Mouse (Mus musculus) midbrain, postnatal 0 days (tissue): ENCODE data around the gene Tfe3. TPM values are rescaled to one million over a fixed set of nuclear protein-coding genes. Genes with fewer than 3 reads are reported as not detected.
A peak's percentile ranks its signal among the peaks of the same experiment; 100 is the strongest.

ENCODE experiments used
- ATAC-seq: fragments of 200-750 bp; cut with Nextera tagmentation; 2 replicates; pipeline ENCODE4 v1.8.0; 2017; ENCODE audit warnings: moderate number of reproducible peaks, mild to moderate bottlenecking, moderate TSS enrichment, moderate library complexity; ENCODE audit not compliant: low FRiP score
- DNase-seq: peaks from one replicate; pipeline ENCODE4 v3.0.0-alpha.2; 2015; ENCODE audit warnings: low spot score
- H3K27ac ChIP-seq: fragments of 300-500 bp; sonication (generic); 2 replicates; pipeline ENCODE4 v1.5.1; 2014; ENCODE audit warnings: low read depth, mild to moderate bottlenecking, low read length, mixed read lengths
- H3K27me3 ChIP-seq: fragments of 300-500 bp; sonication (generic); 2 replicates; pipeline ENCODE4 v1.6.1; 2014; ENCODE audit warnings: low read length, control low read depth, mixed read lengths; ENCODE audit not compliant: insufficient read depth
- H3K36me3 ChIP-seq: fragments of 300-500 bp; sonication (generic); 2 replicates; pipeline ENCODE4 v1.6.1; 2014; ENCODE audit warnings: low read length, control low read depth, mixed read lengths; ENCODE audit not compliant: insufficient read depth
- H3K4me1 ChIP-seq: fragments of 300-500 bp; sonication (generic); 2 replicates; pipeline ENCODE4 v1.6.1; 2014; ENCODE audit warnings: mild to moderate bottlenecking, control low read depth, antibody characterized with exemption, low read length, mixed read lengths; ENCODE audit not compliant: insufficient read depth
- H3K4me2 ChIP-seq: fragments of 300-500 bp; sonication (generic); 2 replicates; pipeline ENCODE4 v1.6.1; 2014; ENCODE audit warnings: low read depth, mild to moderate bottlenecking, low read length, mixed read lengths; ENCODE audit not compliant: poor library complexity, severe bottlenecking
- H3K4me3 ChIP-seq: fragments of 300-500 bp; sonication (generic); 2 replicates; pipeline ENCODE4 v1.5.1; 2014; ENCODE audit warnings: low read depth, mild to moderate bottlenecking, low read length, moderate library complexity
- H3K9ac ChIP-seq: fragments of 300-500 bp; sonication (generic); replicated peaks from 2 replicates; pipeline ENCODE4 v1.6.1; 2014; ENCODE audit warnings: mild to moderate bottlenecking, low read length, moderate library complexity, mixed read lengths; ENCODE audit not compliant: poor library complexity, severe bottlenecking
- H3K9me3 ChIP-seq: fragments of 300-500 bp; sonication (generic); 2 replicates; pipeline ENCODE4 v1.6.1; 2016; ENCODE audit warnings: low read length, control low read depth
- CTCF ChIP-seq: IDR thresholded peaks from 2 replicates; pipeline ENCODE4 v1.5.1; 2016; ENCODE audit warnings: antibody characterized with exemption, mild to moderate bottlenecking
- WGBS: fragments of 180-500 bp; shearing (Covaris S2); extraction: QIAGEN DNeasy Blood & Tissue Kit; methylation state at CpG from one replicate; pipeline ENCODE4 v1.1.7; 2014; 5-methylcytosine and 5-hydroxymethylcytosine counted together
- microRNA counts: library from miRNA; unstranded; fragments of <30 nt; microRNA quantifications from one replicate; lab custom pipeline; 2015
- microRNA-seq: library from miRNA; unstranded; fragments of <30 nt; microRNA quantifications from one replicate; pipeline ENCODE4, GENCODE M21; 2016; ENCODE audit warnings: borderline number of aligned reads
- polyA plus RNA-seq: library from polyadenylated mRNA; unstranded; fragments of >200 nt; fragmentation: Nextera tagmentation; extraction: Ambion mirVana; gene quantifications from 2 replicates; pipeline ENCODE4 v1.2.1, GENCODE M21; 2015
- total RNA-seq: library from RNA; depleted of rRNA; stranded (reverse); fragments of >200 nt; gene quantifications from 2 replicates; pipeline ENCODE4 v1.2.3, GENCODE M21; 2014; rRNA removed

The Tfe3 gene
- total and polyA plus RNA-seq, 2 experiments from 2014 or later: 21.0 TPM

DNA sequence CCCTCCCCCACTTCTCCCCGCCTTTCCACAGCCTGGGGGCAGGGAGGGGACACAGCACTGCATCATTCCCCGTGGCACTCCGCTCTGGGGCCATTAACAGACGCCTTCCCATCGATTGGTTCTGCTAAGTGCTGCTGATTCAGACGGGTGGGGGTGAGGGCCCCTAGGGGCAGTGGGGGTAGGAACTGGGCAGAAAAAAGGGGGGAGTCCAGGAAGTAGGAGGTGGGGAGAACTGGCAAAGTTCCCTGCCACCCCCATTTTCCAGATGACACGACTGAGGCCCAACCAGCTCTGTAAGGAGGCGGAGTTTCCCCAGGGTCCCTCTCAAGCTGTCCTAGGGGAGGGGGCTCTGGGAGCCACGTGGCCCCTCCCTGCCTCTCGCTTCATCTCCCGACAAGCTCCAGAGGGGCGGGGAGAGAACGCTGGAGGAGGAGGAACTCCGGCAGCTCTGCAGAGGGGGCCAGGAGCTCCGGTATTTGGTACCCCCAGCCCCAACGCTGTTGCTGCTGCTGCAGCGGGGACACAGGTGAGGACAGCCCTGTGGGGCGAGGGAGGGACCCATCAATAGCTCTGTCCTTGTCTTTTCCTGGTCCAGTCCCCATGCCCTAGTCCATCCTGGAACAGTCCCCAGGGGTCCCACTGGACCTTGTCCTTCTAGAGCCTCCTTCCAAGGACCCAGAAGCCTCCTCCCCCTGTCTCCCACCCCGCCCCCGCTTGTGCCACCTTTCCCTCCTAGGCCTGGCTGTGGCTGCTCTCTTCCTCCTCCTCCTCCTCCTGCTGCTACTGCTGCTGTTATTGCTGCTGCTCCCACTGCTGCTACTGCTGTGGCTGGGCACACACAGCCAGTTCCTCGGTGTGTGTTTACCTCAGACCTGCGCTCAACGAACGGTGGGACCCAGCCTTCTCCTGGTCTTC is 59.8 kb downstream of the Tfe3 start, which contains the start of gene Kcnd1:
TSS of gene Kcnd1 (plus strand) at position 425 of the 915 bp plus-strand sequence.
- ATAC-seq (peak; percentile 80), DNase-seq (peak; percentile 64)
- Histone ChIP-seq H3K36me3 (peaks cover 5% of the 10 kb centered on the region; the same call in 1 of the 2 replicates), H3K27ac (no peak within 1 kb of the TSS), H3K4me1 (no peaks in the 10 kb centered on the region), H3K4me3 (peak within 1 kb of the TSS; percentile 42), H3K4me2 (peak within 1 kb of the TSS; percentile 59), H3K27me3 (no peaks in the 10 kb centered on the region), H3K9me3 (no peaks in the 10 kb centered on the region), H3K9ac (peak within 1 kb of the TSS; percentile 64)
- TF ChIP-seq CTCF: no peak
- WGBS: 29% methylated on average over 19 of the region's 24 CpGs

MicroRNA genes within 50 kb of the gene (microRNA counts, 519-probe panel; counts per million panel counts)
- 4,101 counts per million, percentile 82 among the panel's probes with 10 or more counts for microRNA mmu-miR-1198 (lab: Ali Mortazavi, UCI)

Small RNA genes lying within 50 kb of the gene (microRNA-seq; reads per million reads assigned to microRNA genes)
- 55.6 reads per million, percentile 38 among the genes with 10 or more reads in this experiment for gene Mir1198

Other genes starting within 250 kb of the Tfe3 start
- 0.16 TPM in 1 of 2 replicates, not detected in the other for gene Foxp3, start 188.9 kb upstream of the Tfe3 start, total RNA-seq
- gene Foxp3, start 188.9 kb upstream of the Tfe3 start, polyA plus RNA-seq: 0.30 TPM in 1 of 2 replicates, not detected in the other
- gene Ppp1r3f, start 188.3 kb upstream of the Tfe3 start, total RNA-seq: 19.4 and 27.3 TPM in 2 replicates
- 8.4 and 9.4 TPM in 2 replicates for gene Ppp1r3f, start 188.3 kb upstream of the Tfe3 start, polyA plus RNA-seq
- gene Ccdc22, start 157.0 kb upstream of the Tfe3 start, total RNA-seq: 29.6 and 32.3 TPM in 2 replicates
- gene Ccdc22, start 157.0 kb upstream of the Tfe3 start, polyA plus RNA-seq: 19.9 and 20.0 TPM in 2 replicates
- 0.05 and 1.0 TPM in 2 replicates for gene Cacna1f, start 155.5 kb upstream of the Tfe3 start, total RNA-seq
- 0.16 and 0.20 TPM in 2 replicates for gene Cacna1f, start 155.5 kb upstream of the Tfe3 start, polyA plus RNA-seq
- 431 and 492 TPM in 2 replicates for gene Syp, start 124.1 kb upstream of the Tfe3 start, total RNA-seq
- gene Syp, start 124.1 kb upstream of the Tfe3 start, polyA plus RNA-seq: 329 and 360 TPM in 2 replicates
- 0.99 and 1.6 TPM in 2 replicates for gene Prickle3, start 105.3 kb upstream of the Tfe3 start, total RNA-seq
- gene Prickle3, start 105.3 kb upstream of the Tfe3 start, polyA plus RNA-seq: 1.1 and 1.3 TPM in 2 replicates
- 9.1 and 16.4 TPM in 2 replicates for gene Plp2, start 91.2 kb upstream of the Tfe3 start, total RNA-seq
- gene Plp2, start 91.2 kb upstream of the Tfe3 start, polyA plus RNA-seq: 18.9 and 20.0 TPM in 2 replicates
- not detected in 2 replicates for gene Magix, start 81.3 kb upstream of the Tfe3 start, total RNA-seq
- 0.07 and 0.13 TPM in 2 replicates for gene Magix, start 81.3 kb upstream of the Tfe3 start, polyA plus RNA-seq
- 11.9 and 25.1 TPM in 2 replicates for gene Gpkow, start 65.4 kb upstream of the Tfe3 start, total RNA-seq
- 41.6 and 42.3 TPM in 2 replicates for gene Gpkow, start 65.4 kb upstream of the Tfe3 start, polyA plus RNA-seq
- 34.6 and 42.0 TPM in 2 replicates for gene Wdr45, start 48.2 kb upstream of the Tfe3 start, total RNA-seq
- 27.2 and 30.5 TPM in 2 replicates for gene Wdr45, start 48.2 kb upstream of the Tfe3 start, polyA plus RNA-seq
- 0.71 TPM in 1 of 2 replicates, not detected in the other for gene Gm45208, start 40.3 kb upstream of the Tfe3 start, total RNA-seq
- not detected in 2 replicates for gene Gm45208, start 40.3 kb upstream of the Tfe3 start, polyA plus RNA-seq
- gene Praf2, start 34.1 kb upstream of the Tfe3 start, total RNA-seq: 110 and 134 TPM in 2 replicates
- 136 and 146 TPM in 2 replicates for gene Praf2, start 34.1 kb upstream of the Tfe3 start, polyA plus RNA-seq
- gene Ccdc120, start 11.7 kb upstream of the Tfe3 start, total RNA-seq: 272 and 352 TPM in 2 replicates
- 64.9 and 71.6 TPM in 2 replicates for gene Ccdc120, start 11.7 kb upstream of the Tfe3 start, polyA plus RNA-seq
- 27.2 and 36.3 TPM in 2 replicates for gene Gripap1, start 27.2 kb downstream of the Tfe3 start, total RNA-seq
- 63.9 and 68.4 TPM in 2 replicates for gene Gripap1, start 27.2 kb downstream of the Tfe3 start, polyA plus RNA-seq
- gene Kcnd1, start 59.7 kb downstream of the Tfe3 start, total RNA-seq: 3.1 and 5.2 TPM in 2 replicates
- 4.6 and 5.3 TPM in 2 replicates for gene Kcnd1, start 59.7 kb downstream of the Tfe3 start, polyA plus RNA-seq
- gene Otud5, start 78.8 kb downstream of the Tfe3 start, total RNA-seq: 61.2 and 68.3 TPM in 2 replicates
- gene Otud5, start 78.8 kb downstream of the Tfe3 start, polyA plus RNA-seq: 37.0 and 39.6 TPM in 2 replicates
- gene Pim2, start 115.7 kb downstream of the Tfe3 start, total RNA-seq: 12.7 and 17.4 TPM in 2 replicates
- gene Pim2, start 115.7 kb downstream of the Tfe3 start, polyA plus RNA-seq: 20.4 and 20.9 TPM in 2 replicates
- gene Slc35a2, start 121.5 kb downstream of the Tfe3 start, total RNA-seq: 50.2 and 67.0 TPM in 2 replicates
- 42.9 and 46.2 TPM in 2 replicates for gene Slc35a2, start 121.5 kb downstream of the Tfe3 start, polyA plus RNA-seq
- gene Pqbp1, start 136.7 kb downstream of the Tfe3 start, total RNA-seq: 136 and 143 TPM in 2 replicates
- 232 and 234 TPM in 2 replicates for gene Pqbp1, start 136.7 kb downstream of the Tfe3 start, polyA plus RNA-seq
- gene Timm17b, start 136.8 kb downstream of the Tfe3 start, total RNA-seq: 42.6 and 43.4 TPM in 2 replicates
- gene Timm17b, start 136.8 kb downstream of the Tfe3 start, polyA plus RNA-seq: 141 and 145 TPM in 2 replicates
- gene Gm10491, start 145.3 kb downstream of the Tfe3 start, total RNA-seq: not detected in 2 replicates
- not detected in 2 replicates for gene Gm10491, start 145.3 kb downstream of the Tfe3 start, polyA plus RNA-seq
- gene Gm10490, start 147.0 kb downstream of the Tfe3 start, total RNA-seq: not detected in 2 replicates
- not detected in 2 replicates for gene Gm10490, start 147.0 kb downstream of the Tfe3 start, polyA plus RNA-seq
- 111 and 161 TPM in 2 replicates for gene Pcsk1n, start 157.3 kb downstream of the Tfe3 start, total RNA-seq
- 534 and 561 TPM in 2 replicates for gene Pcsk1n, start 157.3 kb downstream of the Tfe3 start, polyA plus RNA-seq
- not detected in 2 replicates for gene Eras, start 166.0 kb downstream of the Tfe3 start, total RNA-seq
- gene Eras, start 166.0 kb downstream of the Tfe3 start, polyA plus RNA-seq: not detected in 2 replicates
- gene Hdac6, start 185.3 kb downstream of the Tfe3 start, total RNA-seq: 103 and 111 TPM in 2 replicates
- 65.5 and 68.3 TPM in 2 replicates for gene Hdac6, start 185.3 kb downstream of the Tfe3 start, polyA plus RNA-seq
- gene Gata1, start 215.5 kb downstream of the Tfe3 start, total RNA-seq: not detected in 2 replicates
- gene Gata1, start 215.5 kb downstream of the Tfe3 start, polyA plus RNA-seq: not detected in 2 replicates